Mouse (Mus musculus): Measurements from ENCODE around the gene B3galnt2.
"Not testable (repeated sequence)": the region's sequence is repeated elsewhere in the genome, so short reads cannot be mapped to it uniquely, and the experiment has no call there.

The B3galnt2 gene

DNA sequence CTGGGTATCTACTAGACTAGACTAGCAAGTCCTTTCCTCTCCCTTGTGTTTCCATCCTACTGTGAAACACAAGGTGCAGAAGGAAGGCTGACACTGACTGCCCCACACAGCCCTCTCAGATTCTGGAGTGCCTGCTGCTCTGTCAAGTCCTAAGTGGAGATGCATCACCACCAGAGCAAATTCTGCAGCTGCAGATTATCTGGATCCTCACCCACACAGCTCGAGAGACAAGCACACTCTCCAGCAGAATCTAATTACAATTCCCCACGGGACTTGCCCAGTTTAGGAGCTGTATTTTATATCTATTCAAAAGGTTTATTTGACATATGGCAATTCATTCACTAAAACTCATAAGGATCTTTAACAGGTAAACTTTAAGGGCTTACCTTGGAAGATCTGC lies 51.8 kb downstream of the B3galnt2 start:
- no peak for DNase-seq (ENCODE audit: low spot score)

DNA sequence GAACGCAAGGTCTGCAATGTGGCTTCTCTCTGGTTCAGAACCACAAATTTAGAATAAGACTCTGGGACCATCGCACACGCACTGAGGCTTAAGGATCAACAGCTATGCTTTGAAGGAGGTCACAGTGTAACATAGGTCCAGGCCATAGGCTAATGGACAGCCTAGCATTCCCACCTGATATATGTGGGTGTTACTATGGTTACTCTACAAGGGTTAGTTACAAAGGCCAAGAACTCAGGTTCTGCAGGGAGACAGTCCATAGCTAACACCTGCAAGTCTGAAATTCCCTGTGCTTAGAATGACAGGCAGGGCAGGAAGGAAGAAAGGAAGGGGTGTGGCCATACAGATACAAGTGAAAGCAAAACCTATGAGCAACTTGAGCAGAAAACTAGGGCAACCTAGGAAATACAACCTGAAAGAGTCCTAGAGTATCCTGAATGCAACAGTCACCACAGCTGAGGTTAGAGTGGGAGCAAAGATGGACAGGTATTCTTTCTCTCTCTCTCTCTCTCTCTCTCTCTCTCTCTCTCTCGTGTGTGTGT lies 57.3 kb downstream of the B3galnt2 start:
- DNase-seq (ENCODE audit: low spot score): no peak

- DNase-seq (ENCODE audit: low spot score): no peak
Measured at GRCm38 (mm10) chr13:14014001-14014400, 59.7 kb downstream of the B3galnt2 start.

- no peak for DNase-seq (ENCODE audit: low spot score)
Measured at GRCm38 (mm10) chr13:14014540-14014939, 60.3 kb downstream of the B3galnt2 start.

DNA sequence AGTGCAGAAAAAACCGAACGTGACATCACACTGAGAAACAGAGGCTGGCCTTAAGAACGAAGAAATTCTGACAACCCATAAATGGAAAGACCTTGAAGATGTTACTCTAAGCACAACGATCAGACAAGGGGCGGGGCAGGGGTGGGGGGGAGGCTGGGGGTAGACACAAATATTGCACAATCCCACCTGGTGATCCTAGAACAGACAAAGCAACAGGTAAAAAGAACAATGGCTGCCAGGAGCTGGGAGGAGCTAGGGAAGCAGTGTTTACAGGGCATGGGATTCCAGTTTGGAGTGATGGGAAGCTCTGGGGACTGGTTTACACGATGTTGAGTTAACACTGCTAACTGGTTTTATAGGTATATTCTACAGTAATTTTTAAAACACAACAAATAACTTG lies 61.3 kb downstream of the B3galnt2 start:
- DNase-seq (ENCODE audit: low spot score): no peak

- no peak for DNase-seq (ENCODE audit: low spot score)
Measured at GRCm38 (mm10) chr13:14018283-14018682, 64.0 kb downstream of the B3galnt2 start.

- no peak for DNase-seq (ENCODE audit: low spot score)
Measured at GRCm38 (mm10) chr13:14018852-14019251, 64.6 kb downstream of the B3galnt2 start.

- DNase-seq (ENCODE audit: low spot score): not testable (repeated sequence)
Measured at GRCm38 (mm10) chr13:14021417-14021816, 67.1 kb downstream of the B3galnt2 start.

GRCm38 (mm10) chr13:14025554-14025953 lies 71.3 kb downstream of the B3galnt2 start:
- DNase-seq (ENCODE audit: low spot score): no peak

- no peak for DNase-seq (ENCODE audit: low spot score)
Measured at GRCm38 (mm10) chr13:14026154-14026820, 72.0 kb downstream of the B3galnt2 start.

- DNase-seq (ENCODE audit: low spot score): no peak
Measured at GRCm38 (mm10) chr13:14033309-14034072, 79.2 kb downstream of the B3galnt2 start.

GRCm38 (mm10) chr13:14034073-14034348 lies 79.7 kb downstream of the B3galnt2 start:
- DNase-seq (ENCODE audit: low spot score): no peak

DNA sequence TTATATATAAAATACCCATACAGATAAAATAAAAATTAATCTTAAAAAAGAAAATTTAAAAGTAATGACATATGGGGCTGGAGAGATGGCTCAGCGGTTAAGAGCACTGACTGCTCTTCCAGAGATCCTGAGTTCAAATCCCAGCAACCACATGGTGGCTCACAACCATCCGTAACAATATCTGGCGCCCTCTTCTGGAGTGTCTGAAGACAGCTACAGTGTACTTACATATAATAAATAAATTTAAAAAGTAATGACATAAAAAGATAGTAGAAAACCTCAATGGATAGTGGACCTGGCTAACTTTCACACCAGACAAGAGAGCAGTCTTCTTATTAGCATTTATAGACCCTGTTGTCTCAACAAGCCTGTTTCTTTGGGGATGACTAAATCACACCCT lies 81.1 kb downstream of the B3galnt2 start:
- not testable (repeated sequence) for DNase-seq (ENCODE audit: low spot score)

DNA sequence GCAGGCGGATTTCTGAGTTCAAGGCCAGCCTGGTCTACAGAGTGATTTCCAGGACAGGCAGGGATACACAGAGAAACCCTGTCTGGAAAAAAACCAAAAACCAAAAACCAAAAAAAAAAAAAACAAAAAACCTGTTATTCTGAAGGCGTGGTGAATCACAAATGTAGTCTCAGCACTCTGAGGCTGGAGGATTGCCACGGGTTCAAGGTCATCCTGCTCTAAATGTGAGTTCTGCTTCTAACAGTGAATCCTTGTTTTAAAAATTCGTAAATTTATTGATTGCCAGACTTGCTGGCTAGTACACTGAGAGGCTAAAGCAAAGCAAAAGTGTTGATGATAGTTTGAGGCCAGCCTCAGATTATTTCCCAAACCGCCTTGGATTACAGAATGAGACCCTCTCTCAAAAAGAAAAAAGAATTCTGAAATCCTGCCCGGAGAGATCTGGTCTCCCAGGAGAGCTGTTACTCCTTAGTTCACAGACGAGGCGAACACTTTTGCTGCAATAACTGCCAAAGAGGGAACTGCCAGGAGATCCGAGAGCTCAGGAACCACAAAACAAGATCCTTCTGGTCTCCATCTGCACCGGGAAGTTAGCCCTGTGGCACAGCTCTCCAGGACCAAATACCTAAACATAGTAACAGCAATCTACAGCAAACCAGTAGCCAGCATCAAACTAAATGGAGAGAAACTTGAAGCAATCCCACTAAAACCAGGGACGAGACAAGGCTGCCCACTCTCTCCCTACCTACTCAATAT lies 81.8 kb downstream of the B3galnt2 start:
- DNase-seq (ENCODE audit: low spot score): peak; percentile 57

DNA sequence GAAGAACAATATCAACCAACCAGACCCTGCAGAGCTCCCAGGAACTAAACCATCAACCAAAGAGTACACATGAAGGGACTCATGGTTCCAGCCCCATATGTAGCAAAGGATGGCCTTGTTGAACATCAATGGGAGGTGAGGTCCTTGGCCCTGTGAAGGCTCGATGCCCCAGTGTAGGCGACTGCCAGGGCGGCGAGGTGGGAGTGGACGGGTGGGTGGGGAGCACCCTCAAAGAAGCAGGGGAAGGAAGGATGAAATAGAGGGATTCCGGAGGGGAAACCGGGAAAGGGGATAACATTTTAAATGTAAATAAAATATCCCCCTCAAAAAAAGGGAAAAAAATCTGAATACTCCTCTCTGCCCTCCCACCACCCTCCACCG lies 84.6 kb downstream of the B3galnt2 start:
- DNase-seq (ENCODE audit: low spot score): no peak

DNA sequence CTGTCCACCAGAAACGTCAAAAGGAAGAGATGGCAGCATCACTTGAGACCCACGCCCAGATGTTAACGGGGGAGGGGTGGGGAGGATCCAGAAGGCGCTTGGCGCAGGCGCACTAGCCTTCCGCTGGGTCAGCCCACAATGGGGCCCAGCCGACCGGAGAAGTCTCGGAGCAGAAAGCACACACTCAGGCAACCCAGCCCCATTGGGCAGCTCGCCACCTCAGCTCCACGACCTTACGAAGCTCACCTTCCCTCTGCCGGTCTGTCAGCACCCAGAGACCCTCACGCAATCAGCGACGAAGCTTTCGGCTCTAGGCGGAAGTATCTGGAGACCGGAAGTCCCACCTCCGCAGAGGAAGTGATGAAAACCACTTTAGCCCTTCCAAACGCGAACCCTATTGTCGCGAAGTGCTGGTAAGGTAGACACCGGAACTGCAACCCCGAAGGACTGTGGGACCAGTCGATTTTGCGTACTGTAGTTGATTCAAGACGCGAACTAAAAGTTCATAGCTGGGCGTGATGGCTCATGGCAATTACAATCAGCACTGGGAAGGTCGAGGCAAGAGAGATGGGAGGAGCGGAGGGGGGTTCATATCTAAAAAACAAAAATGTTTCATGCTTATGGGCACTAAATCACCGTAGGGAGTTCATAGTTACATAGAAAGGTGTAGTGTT lies 85.2 kb downstream of the B3galnt2 start, which contains the start of gene Tbce:
Tbce (minus strand) TSS at position 347 of the 674 bp plus-strand sequence.
- peak; percentile 93 for DNase-seq (ENCODE audit: low spot score)

GRCm38 (mm10) chr13:14040186-14040585 lies 85.9 kb downstream of the B3galnt2 start:
- no peak for DNase-seq (ENCODE audit: low spot score)

- DNase-seq (ENCODE audit: low spot score): peak; percentile 44
Measured at GRCm38 (mm10) chr13:14043851-14044250, 89.6 kb downstream of the B3galnt2 start.

- no peak for DNase-seq (ENCODE audit: low spot score)
Measured at GRCm38 (mm10) chr13:14044521-14044920, 90.3 kb downstream of the B3galnt2 start.

Measured in testis, postnatal 10 days (tissue).